Mouse (Mus musculus) ES-Bruce4 (cell line): ENCODE measurements around the gene Zfp534. TPM values are rescaled to one million over a fixed set of nuclear protein-coding genes. Genes with fewer than 3 reads are reported as not detected.
"Not testable (repeated sequence)": the region's sequence is repeated elsewhere in the genome, so short reads cannot be mapped to it uniquely, and the experiment has no call there.

Experiments used
- H3K27ac ChIP-seq: 2 replicates; pipeline ENCODE4 v1.5.1; 2012; ENCODE audit warnings: low read length, inconsistent platforms; ENCODE audit not compliant: insufficient read depth
- H3K27me3 ChIP-seq: 2 replicates; pipeline ENCODE4 v1.6.1; 2012; ENCODE audit warnings: mild to moderate bottlenecking, low read length, inconsistent platforms; ENCODE audit not compliant: control insufficient read depth, poor library complexity, insufficient read depth, severe bottlenecking
- H3K36me3 ChIP-seq: 2 replicates; pipeline ENCODE4 v1.6.1; 2012; ENCODE audit warnings: inconsistent platforms, mild to moderate bottlenecking, low read length, moderate library complexity; ENCODE audit not compliant: control insufficient read depth, poor library complexity, insufficient read depth, severe bottlenecking
- H3K4me1 ChIP-seq: one replicate; pipeline ENCODE4 v1.8.1; 2011; ENCODE audit warnings: low read length; ENCODE audit not compliant: control insufficient read depth, insufficient read depth
- H3K4me3 ChIP-seq: 2 replicates; pipeline ENCODE4 v1.5.1; 2011; ENCODE audit warnings: low read depth, mild to moderate bottlenecking, low read length
- H3K9ac ChIP-seq: 2 replicates; pipeline ENCODE4 v1.6.1; 2012; ENCODE audit warnings: low read depth, mild to moderate bottlenecking, inconsistent platforms; ENCODE audit not compliant: poor library complexity, severe bottlenecking
- H3K9me3 ChIP-seq: replicated peaks from 2 replicates; pipeline ENCODE4 v1.6.1; 2012; ENCODE audit warnings: mild to moderate bottlenecking, low read length, inconsistent platforms; ENCODE audit not compliant: control insufficient read depth, poor library complexity, insufficient read depth, severe bottlenecking
- POLR2A ChIP-seq: IDR thresholded peaks from one replicate; pipeline ENCODE4 v1.8.1; 2011; ENCODE audit warnings: low read length; ENCODE audit not compliant: insufficient read depth
- polyA plus RNA-seq: library from polyadenylated mRNA; stranded (reverse); fragments of >200 nt; gene quantifications from 2 replicates; pipeline ENCODE4 v1.2.4, GENCODE M21; 2011; ENCODE audit warnings: low read depth; ENCODE audit not compliant: missing spikeins, insufficient read depth, insufficient read length

Gene Zfp534
- 25.0 and 26.4 TPM in 2 replicates for polyA plus RNA-seq

DNA sequence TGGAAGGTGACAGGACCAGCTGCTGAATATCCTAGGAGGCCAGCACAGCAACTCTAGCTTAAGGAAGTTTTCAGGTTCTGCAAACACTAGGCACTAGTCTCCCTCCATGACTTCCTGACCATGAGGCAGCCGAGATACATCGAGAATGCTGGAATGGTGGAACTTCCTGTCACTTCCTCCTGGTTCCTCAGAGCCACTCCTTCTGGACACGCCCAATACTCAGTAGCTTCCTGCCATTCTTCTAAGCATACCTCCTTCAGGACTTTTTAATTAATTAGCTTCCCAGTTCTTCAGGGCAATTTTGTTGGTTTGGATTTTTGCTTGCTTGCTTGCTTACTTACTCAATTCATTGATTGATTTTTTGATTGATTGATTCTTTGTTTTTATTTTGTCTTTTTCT lies at the start of gene Zfp534:
Gene Zfp534, minus strand, starts transcription at position 101 of the 400 bp plus-strand sequence.
- Histone ChIP-seq H3K9ac (peak within 1 kb of the TSS; percentile 51), H3K4me3 (peak within 1 kb of the TSS; percentile 63)
- H3K4me1 ChIP-seq = not testable (repeated sequence)

DNA sequence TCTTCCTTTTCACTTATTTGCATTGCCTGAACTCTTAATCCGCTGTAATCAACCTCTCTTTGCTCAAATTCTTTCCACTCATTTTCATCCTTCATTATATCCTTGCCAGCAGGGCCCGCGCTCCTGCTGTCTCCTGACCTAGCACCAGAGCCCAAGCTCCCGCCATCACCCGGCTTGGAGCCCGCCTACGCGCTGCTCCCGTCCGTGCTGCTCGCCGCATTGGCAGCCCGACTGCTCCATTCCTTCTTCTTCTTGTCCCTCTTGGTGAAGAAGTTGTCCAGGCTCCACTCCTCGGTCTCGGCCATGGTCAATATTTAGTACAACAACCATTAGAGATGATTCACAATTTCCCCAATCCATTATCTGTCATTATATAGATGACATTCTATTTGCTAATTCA lies 43.9 kb upstream of the Zfp534 start:
- not testable (repeated sequence) for H3K9ac ChIP-seq, H3K4me3 ChIP-seq, H3K9me3 ChIP-seq, H3K4me1 ChIP-seq, H3K36me3 ChIP-seq, H3K27me3 ChIP-seq, H3K27ac ChIP-seq

More for the DNA sequence above, at the start of gene Zfp534:
- H3K9me3 ChIP-seq, H3K27me3 ChIP-seq, H3K36me3 ChIP-seq: not testable (repeated sequence)
- 0 out of 2 replicates have a peak within 1 kb of the TSS, but pooled peaks have one; percentile 54 for H3K27ac ChIP-seq

DNA sequence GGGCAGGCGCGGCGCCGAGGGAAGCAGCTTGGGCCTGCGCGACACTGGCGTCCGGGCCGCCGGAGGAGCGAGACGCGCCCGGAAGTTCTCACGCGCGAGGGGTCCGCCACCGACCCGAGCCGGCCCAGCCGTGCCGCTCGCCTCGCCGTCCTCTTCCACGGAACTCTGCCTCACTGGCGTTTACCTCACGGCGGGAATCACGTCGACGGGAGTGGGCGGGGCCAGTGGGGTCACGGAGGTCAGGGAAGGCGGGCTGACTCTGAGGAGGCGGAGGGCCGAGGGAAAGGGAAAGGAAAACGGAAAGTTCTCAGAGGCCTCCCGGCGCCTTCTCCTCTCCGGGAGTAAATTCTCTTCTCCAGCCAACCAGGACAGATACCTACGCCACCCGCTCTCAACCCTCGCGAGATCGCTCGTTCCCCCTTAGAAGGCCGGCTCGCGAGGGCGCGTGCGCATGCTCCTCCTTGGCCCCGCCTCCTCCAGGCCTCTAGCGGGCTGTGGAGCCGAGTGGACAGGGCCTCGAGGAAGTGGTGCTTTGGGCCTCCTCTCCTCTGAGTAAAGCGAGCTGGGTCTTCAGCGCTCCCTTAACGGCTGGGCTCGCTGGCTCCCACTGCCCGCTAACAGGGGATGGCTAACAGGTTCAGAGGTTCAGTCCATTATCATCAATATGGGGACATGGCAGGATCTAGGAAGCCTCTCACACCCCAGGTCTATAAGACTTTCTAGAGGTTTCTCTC lies 36.5 kb upstream of the Zfp534 start:
- H3K9me3 ChIP-seq, H3K27me3 ChIP-seq, H3K4me1 ChIP-seq, H3K36me3 ChIP-seq: not testable (repeated sequence)
- TF ChIP-seq POLR2A = peak; percentile 29
- Histone ChIP-seq H3K4me3 (peak overlapping the region; percentile 88), H3K27ac (peak overlapping the region; percentile 75), H3K9ac (peak overlapping the region; percentile 76)

DNA sequence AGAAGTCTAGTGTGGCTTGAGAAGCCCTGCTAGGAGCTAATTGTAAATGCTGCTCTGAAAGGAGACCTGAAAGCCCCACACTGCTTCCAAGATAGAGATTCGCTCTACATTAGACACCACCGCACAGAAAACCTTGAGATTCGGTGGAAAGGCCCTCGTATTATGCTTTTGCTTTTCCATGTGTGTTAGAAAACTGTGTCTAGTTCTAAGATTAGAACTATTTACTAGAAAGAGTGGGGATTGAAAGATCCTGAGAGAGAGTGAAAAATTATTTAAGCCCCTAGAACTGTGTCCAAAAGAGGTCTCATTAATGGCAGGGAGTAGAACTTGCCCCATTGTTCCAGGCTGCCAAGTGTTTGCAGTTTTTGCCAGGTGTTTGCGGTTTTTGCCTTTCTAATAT lies 47.1 kb downstream of the Zfp534 start:
- not testable (repeated sequence) for H3K27ac ChIP-seq, H3K9me3 ChIP-seq, H3K4me3 ChIP-seq, H3K27me3 ChIP-seq, H3K4me1 ChIP-seq, H3K9ac ChIP-seq, H3K36me3 ChIP-seq

DNA sequence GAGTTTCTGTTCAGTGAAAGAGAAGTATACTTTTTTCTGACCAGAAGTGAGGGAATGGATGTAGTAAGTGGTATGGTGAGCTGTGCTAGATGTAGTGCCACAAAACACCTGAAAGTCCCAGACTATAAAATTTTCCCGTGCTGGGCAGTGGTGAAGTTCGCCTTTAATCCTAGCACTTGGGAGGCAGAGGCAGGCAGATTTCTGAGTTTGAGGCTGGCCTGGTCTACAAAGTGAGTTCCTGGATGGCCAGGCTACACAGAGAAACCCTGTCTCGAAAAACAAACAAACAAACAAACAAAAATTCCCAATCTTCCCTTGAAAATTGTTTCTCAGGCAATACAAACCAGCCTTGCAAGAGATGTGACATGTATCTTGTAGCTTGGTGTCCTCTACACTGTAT lies 54.9 kb downstream of the Zfp534 start:
- not testable (repeated sequence) for H3K9me3 ChIP-seq, H3K27ac ChIP-seq, H3K27me3 ChIP-seq, H3K4me1 ChIP-seq, H3K9ac ChIP-seq, H3K4me3 ChIP-seq, H3K36me3 ChIP-seq

DNA sequence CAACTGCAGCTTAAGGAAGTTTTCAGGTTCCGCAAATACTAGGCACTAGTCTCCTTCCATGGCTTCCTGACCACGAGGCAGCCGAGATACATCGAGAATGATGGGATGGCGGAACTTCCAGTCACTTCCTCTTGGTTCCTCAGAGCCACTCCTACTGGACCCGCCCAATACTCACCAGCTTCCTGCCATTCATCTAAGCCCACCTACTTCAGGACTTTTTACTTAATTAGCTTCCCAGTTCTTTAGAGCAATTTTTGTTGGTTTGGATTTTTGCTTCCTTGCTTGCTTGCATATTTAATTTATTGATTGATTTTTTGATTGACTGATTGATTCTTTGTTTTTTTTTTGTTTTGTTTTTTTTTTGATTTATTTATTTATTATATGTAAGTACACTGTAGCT lies 59.9 kb downstream of the Zfp534 start, which contains the start of gene Zfp979:
Gene Zfp979, minus strand, starts transcription at position 101 of the 400 bp plus-strand sequence.
- H3K4me1 ChIP-seq, H3K27me3 ChIP-seq, H3K27ac ChIP-seq, H3K9ac ChIP-seq, H3K36me3 ChIP-seq, H3K4me3 ChIP-seq, H3K9me3 ChIP-seq: not testable (repeated sequence)

DNA sequence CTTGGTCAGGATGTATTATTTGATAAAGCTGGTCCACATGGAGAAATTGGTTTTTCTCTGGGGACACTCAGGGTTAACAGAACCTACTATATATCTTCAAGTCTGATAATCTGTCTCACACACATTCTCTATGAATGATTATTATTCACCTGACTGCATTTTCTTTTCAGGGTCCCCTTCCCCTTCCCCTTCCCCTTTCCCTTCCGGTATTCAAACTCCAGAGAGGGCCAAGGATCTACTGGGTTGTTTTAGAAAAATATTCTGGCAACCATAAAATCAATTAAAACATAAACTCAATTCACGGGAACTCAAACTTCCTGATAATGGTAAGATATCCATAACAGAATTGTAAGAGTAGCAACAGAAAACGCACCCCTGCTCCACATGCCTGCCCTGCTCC lies 60.4 kb downstream of the Zfp534 start:
- not testable (repeated sequence) for H3K9ac ChIP-seq, H3K4me3 ChIP-seq, H3K4me1 ChIP-seq, H3K27ac ChIP-seq, H3K36me3 ChIP-seq, H3K9me3 ChIP-seq, H3K27me3 ChIP-seq

DNA sequence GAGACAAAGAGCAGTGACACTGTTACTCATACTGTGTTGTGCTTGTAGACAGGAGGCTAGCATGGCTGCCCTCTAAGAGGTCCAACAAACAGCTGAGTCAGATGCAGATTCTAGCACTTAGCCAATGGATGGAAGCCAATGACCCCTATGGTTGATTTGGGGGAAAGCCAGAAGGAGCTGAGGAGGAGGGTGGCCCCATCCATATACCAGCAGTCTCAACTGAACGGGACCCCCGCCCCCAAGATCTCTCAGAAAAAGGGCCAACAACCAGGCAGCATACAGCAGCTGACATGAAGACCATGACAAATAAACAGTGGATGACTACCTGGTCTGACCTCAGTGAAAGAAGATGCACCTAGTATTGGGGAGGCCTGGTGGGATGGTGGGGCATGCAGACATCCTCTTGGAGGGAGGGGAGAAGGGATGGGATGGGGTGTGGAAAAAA lies 68.5 kb downstream of the Zfp534 start:
- H3K27ac ChIP-seq, H3K4me3 ChIP-seq, H3K9me3 ChIP-seq, H3K9ac ChIP-seq, H3K27me3 ChIP-seq, H3K36me3 ChIP-seq, H3K4me1 ChIP-seq: not testable (repeated sequence)
